Mouse (Mus musculus) liver, embryonic 14.5 days (tissue): ENCODE data around the gene Pim1.

Experiments used
- CTCF ChIP-seq: IDR thresholded peaks from 2 replicates; pipeline ENCODE4 v1.5.1; 2016; ENCODE audit warnings: antibody characterized with exemption, low read depth, control low read depth
- EP300 ChIP-seq: IDR thresholded peaks from 2 replicates; pipeline ENCODE4 v1.6.1; 2016; ENCODE audit warnings: antibody characterized with exemption, low read depth

- TF ChIP-seq CTCF, result no peak
- no peak for TF ChIP-seq EP300
Observed at GRCm38 (mm10) chr17:29455411-29456120, 35.0 kb upstream of the Pim1 start.
